Mouse (Mus musculus) forebrain, embryonic 14.5 days (tissue): ENCODE measurements around the gene Rxylt1. TPM values are rescaled to one million over a fixed set of nuclear protein-coding genes. Genes with fewer than 3 reads are reported as not detected.

Experiments used
- ATAC-seq: fragments of 200-750 bp; cut with Nextera tagmentation; 2 replicates; pipeline ENCODE4 v1.8.0; 2017; ENCODE audit warnings: mild to moderate bottlenecking, moderate library complexity
- DNase-seq: peaks from one replicate; pipeline ENCODE4 v3.0.0-alpha.2; 2015; ENCODE audit warnings: low spot score
- H3K27ac ChIP-seq: fragments of 300-500 bp; sonication (generic); 2 replicates; pipeline ENCODE4 v1.5.1; 2014; ENCODE audit warnings: low read depth, mild to moderate bottlenecking, control low read depth, low read length, moderate library complexity
- H3K27me3 ChIP-seq: fragments of 300-500 bp; sonication (generic); replicated peaks from 2 replicates; pipeline ENCODE4 v1.6.1; 2014; ENCODE audit warnings: low read length, control low read depth, mixed read lengths; ENCODE audit not compliant: control insufficient read depth, insufficient read depth
- H3K36me3 ChIP-seq: fragments of 300-500 bp; sonication (generic); 2 replicates; pipeline ENCODE4 v1.6.1; 2014; ENCODE audit warnings: low read length, control low read depth; ENCODE audit not compliant: control insufficient read depth, insufficient read depth
- H3K4me1 ChIP-seq: fragments of 300-500 bp; sonication (generic); 2 replicates; pipeline ENCODE4 v1.6.1; 2014; ENCODE audit warnings: antibody characterized with exemption, low read length, control low read depth; ENCODE audit not compliant: control insufficient read depth, insufficient read depth
- H3K4me2 ChIP-seq: fragments of 300-500 bp; sonication (generic); 2 replicates; pipeline ENCODE4 v1.6.1; 2014; ENCODE audit warnings: mild to moderate bottlenecking, control low read depth, low read length
- H3K4me3 ChIP-seq: fragments of 300-500 bp; sonication (generic); 2 replicates; pipeline ENCODE4 v1.5.1; 2014; ENCODE audit warnings: low read depth, low read length, control low read depth
- H3K9ac ChIP-seq: fragments of 300-500 bp; sonication (generic); 2 replicates; pipeline ENCODE4 v1.6.1; 2014; ENCODE audit warnings: mild to moderate bottlenecking, low read length, control low read depth, moderate library complexity
- H3K9me3 ChIP-seq: fragments of 300-500 bp; sonication (generic); replicated peaks from 2 replicates; pipeline ENCODE4 v1.6.1; 2016; ENCODE audit warnings: low read length, control low read depth, mixed read lengths; ENCODE audit not compliant: control insufficient read depth
- WGBS: fragments of 180-500 bp; shearing (Covaris S2); extraction: QIAGEN DNeasy Blood & Tissue Kit; methylation state at CpG from one replicate; pipeline ENCODE4 v1.1.7; 2014; 5-methylcytosine and 5-hydroxymethylcytosine counted together
- polyA plus RNA-seq: library from polyadenylated mRNA; unstranded; fragments of >200 nt; fragmentation: Nextera tagmentation; extraction: Ambion mirVana; gene quantifications from 2 replicates; pipeline ENCODE4 v1.2.1, GENCODE M21; 2014

The Rxylt1 gene
- polyA plus RNA-seq, result 30.6 and 34.6 TPM in 2 replicates

DNA sequence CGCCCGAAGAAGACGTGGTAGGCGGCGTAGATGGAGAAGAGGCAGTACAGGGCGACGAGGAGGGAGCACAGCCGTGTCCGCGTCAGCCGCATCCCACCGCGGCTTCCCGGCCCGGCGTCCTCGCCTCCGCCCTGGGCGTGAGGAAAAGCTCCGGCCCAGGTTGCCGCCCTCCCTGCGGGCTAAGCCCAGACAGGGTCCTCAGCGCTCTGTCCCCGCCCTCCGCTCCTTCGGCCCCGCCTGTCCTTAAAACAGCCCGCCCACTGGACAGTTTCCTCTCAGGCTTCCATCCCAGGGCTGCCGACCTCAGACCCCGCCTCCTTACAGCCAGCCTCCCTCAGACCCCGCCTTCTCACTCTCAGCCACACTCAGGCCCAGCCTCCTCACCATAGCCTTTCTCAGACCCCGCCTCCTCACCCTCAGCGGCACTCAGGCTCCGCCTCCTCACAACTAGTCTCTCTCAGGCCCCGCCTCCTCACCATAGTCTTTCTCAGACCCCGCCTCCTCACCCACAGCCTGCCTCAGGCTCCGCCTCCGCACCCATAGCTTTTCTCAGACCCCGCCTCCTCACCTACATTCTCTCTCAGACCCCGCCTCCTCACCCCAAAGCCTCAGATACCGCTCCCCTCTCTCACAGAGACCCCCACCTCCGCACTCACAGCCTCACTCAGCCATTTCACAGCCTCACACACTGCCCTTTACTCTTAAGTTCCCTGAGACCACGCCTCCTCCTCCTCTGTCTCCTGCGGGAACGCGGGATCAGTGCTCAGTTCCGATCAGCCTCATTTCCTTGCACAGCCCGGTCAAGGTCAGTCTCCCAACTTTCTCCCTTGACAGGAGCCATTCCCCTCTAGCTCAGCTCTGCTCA lies at the start of gene Rxylt1:
Rxylt1 (minus strand) TSS at position 392 of the 865 bp plus-strand sequence.
- Histone ChIP-seq H3K9ac (peak within 1 kb of the TSS; percentile 88), H3K27me3 (no peaks in the 10 kb centered on the region), H3K36me3 (no peaks in the 10 kb centered on the region), H3K4me3 (peak within 1 kb of the TSS; percentile 78), H3K27ac (peak within 1 kb of the TSS; percentile 82), H3K4me2 (peak within 1 kb of the TSS; percentile 73), H3K4me1 (peaks cover 5% of the 10 kb centered on the region; the same call in 1 of the 2 replicates), H3K9me3 (no peaks in the 10 kb centered on the region)
- ATAC-seq (peak; percentile 97), DNase-seq (peak; percentile 97)
- WGBS, result 1% methylated on average over 41 of the region's 48 CpGs

GRCm38 (mm10) chr10:122121290-122121970 lies 24.3 kb upstream of the Rxylt1 start:
- Histone ChIP-seq H3K4me1 (no peaks in the 10 kb centered on the region), H3K27me3 (no peaks in the 10 kb centered on the region), H3K4me3 (peak overlapping the region; percentile 22), H3K36me3 (no peaks in the 10 kb centered on the region), H3K4me2 (peak overlapping the region; percentile 50), H3K9ac (peak overlapping the region; percentile 26), H3K27ac (no peak overlapping the region), H3K9me3 (no peaks in the 10 kb centered on the region)
- ATAC-seq, result no peak
- 73% methylated on average over 20 of the region's 21 CpGs for WGBS
- no peak for DNase-seq

GRCm38 (mm10) chr10:122120500-122121289 lies 23.5 kb upstream of the Rxylt1 start:
- Histone ChIP-seq H3K27me3 (no peaks in the 10 kb centered on the region), H3K4me1 (no peaks in the 10 kb centered on the region), H3K27ac (peak overlapping the region; percentile 5; the same call in 1 of the 2 replicates), H3K4me2 (peak overlapping the region; percentile 50), H3K4me3 (peak overlapping the region; percentile 22), H3K9me3 (no peaks in the 10 kb centered on the region), H3K9ac (peak overlapping the region; percentile 26), H3K36me3 (no peaks in the 10 kb centered on the region)
- WGBS, result 23% methylated on average over 16 of the region's 16 CpGs
- peak; percentile 36 for DNase-seq
- ATAC-seq, result peak; percentile 67; the same call in 1 of the 2 replicates

DNA sequence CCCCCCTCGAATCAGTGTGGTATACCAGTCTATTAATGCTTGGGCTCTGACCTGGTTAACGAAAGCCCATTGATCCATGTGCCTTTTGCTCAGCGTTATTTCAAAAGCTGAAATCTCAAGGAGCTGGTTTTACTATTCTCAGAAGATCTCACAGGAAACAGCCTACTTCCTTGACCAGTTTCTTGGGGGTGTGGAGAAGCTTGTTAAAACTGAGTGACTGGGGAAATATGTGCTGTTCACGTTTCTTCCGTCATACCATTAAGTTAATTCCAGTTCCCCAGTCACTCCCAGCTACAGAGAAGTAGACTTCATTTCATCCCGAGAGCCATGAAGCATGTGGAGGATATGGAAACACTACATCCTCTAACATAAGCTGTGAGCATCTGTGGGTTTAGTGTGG lies 22.3 kb upstream of the Rxylt1 start:
- no peaks in the 10 kb centered on the region for H3K27me3 ChIP-seq
- 53% methylated on average over 6 of the region's 6 CpGs for WGBS
- DNase-seq, result no peak
- H3K36me3 ChIP-seq, result no peaks in the 10 kb centered on the region
- no peaks in the 10 kb centered on the region for H3K4me1 ChIP-seq
- no peaks in the 10 kb centered on the region for H3K9me3 ChIP-seq
- no peak overlapping the region for H3K4me3 ChIP-seq
- no peak for ATAC-seq
- no peak overlapping the region for H3K4me2 ChIP-seq
- no peak overlapping the region for H3K9ac ChIP-seq
- no peak overlapping the region for H3K27ac ChIP-seq

GRCm38 (mm10) chr10:122116636-122117035 lies 19.5 kb upstream of the Rxylt1 start:
- no peak overlapping the region for H3K27ac ChIP-seq
- no peaks in the 10 kb centered on the region for H3K27me3 ChIP-seq
- 94% methylated on average over 11 of the region's 11 CpGs for WGBS
- no peak overlapping the region for H3K4me2 ChIP-seq
- no peak for DNase-seq
- H3K4me3 ChIP-seq, result no peak overlapping the region
- H3K9ac ChIP-seq, result no peak overlapping the region
- no peaks in the 10 kb centered on the region for H3K9me3 ChIP-seq
- H3K4me1 ChIP-seq, result no peaks in the 10 kb centered on the region
- no peaks in the 10 kb centered on the region for H3K36me3 ChIP-seq
- ATAC-seq, result no peak

DNA sequence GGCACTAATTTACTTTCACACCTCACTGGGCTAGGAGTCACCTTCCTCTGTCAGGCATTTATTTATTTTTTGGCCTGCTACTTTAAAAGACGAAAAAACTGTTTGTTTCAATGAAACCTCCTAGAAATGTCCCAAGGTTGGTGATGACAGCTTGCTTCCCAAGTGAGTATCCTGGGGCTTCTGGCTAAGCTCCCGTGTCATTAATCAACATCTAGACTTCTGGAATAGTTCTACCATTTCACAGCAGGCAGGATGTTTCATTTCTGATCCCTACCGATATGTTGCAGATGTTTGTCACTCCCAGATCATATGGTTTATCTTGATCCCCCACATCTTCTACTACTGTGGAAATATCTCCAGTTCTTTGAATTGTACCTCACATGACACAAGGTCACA lies 9.5 kb upstream of the Rxylt1 start:
- no peak overlapping the region for H3K9ac ChIP-seq
- H3K9me3 ChIP-seq, result no peaks in the 10 kb centered on the region
- no peak overlapping the region for H3K27ac ChIP-seq
- H3K4me3 ChIP-seq, result no peak overlapping the region
- no peaks in the 10 kb centered on the region for H3K4me1 ChIP-seq
- no peaks in the 10 kb centered on the region for H3K36me3 ChIP-seq
- 90% methylated on average over 3 of the region's 3 CpGs for WGBS
- ATAC-seq (no peak), DNase-seq (no peak)
- H3K4me2 ChIP-seq, result no peak overlapping the region
- no peaks in the 10 kb centered on the region for H3K27me3 ChIP-seq

GRCm38 (mm10) chr10:122105889-122106632 lies 8.9 kb upstream of the Rxylt1 start:
- H3K27me3 ChIP-seq, result no peaks in the 10 kb centered on the region
- DNase-seq, result no peak
- no peaks in the 10 kb centered on the region for H3K4me1 ChIP-seq
- no peak overlapping the region for H3K9ac ChIP-seq
- no peak overlapping the region for H3K27ac ChIP-seq
- no peaks in the 10 kb centered on the region for H3K9me3 ChIP-seq
- no peak overlapping the region for H3K4me2 ChIP-seq
- no peak overlapping the region for H3K4me3 ChIP-seq
- WGBS, result 60% methylated on average over 10 of the region's 10 CpGs
- peak; percentile 37; the same call in 1 of the 2 replicates for ATAC-seq
- no peaks in the 10 kb centered on the region for H3K36me3 ChIP-seq

DNA sequence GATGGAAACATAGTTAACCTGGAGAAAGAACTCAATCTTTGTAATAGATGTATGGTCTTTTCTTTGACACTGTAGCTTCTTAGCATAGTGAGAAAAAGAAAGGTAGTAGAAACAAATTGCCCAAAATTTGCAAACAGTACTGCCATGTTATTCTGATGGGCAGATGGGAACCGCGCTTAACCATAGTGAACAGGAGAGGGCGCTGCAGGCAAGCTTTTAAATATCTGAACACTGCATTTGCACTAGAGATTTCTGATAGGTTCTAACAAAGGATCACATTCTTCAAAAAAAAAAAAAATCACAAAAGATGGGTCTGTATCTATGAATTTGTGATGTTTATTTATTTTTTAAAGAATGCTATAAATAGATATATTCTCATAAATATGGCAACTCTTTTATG lies 8.2 kb upstream of the Rxylt1 start:
- H3K9ac ChIP-seq, result no peak overlapping the region
- DNase-seq, result peak; percentile 84
- no peak overlapping the region for H3K27ac ChIP-seq
- WGBS, result 3% methylated on average over 3 of the region's 3 CpGs
- H3K36me3 ChIP-seq, result no peaks in the 10 kb centered on the region
- peak; percentile 88 for ATAC-seq
- H3K27me3 ChIP-seq, result no peaks in the 10 kb centered on the region
- no peaks in the 10 kb centered on the region for H3K4me1 ChIP-seq
- H3K4me2 ChIP-seq, result no peak overlapping the region
- no peaks in the 10 kb centered on the region for H3K9me3 ChIP-seq
- H3K4me3 ChIP-seq, result no peak overlapping the region
